9 mouse cellular contexts compared by ENCODE assay signal in the genomic region with DNA sequence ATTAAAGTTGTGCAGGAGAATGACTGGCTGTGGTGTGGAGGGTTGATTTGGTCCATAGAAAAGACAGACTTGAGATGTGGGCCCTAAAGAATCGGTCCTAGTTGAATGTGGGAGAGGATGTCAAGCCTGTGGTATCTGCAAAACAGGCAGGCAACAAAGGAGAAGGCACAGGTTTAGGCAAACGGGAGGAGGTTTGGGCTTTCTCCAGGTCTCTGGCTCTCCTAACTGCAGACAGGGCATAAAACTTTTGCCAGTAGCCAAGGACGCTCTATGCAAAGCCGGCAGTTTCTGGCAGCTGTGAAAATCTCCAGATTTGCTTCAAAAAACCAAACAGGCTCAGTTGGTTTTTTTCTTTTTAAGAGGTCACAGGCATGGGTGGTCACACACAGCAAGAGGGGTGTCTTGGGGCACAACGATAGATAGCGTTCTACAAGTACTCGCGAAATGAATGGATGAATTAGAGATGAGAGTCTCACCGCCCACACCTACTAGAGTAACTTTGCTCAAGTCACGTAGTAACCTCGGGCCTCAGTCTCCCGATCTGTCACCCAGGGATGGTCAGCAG. TPM values are rescaled to one million over a fixed set of nuclear protein-coding genes. Genes with fewer than 3 reads are reported as not detected.
DNase-seq lines count a peak whose midpoint lies in the region; ATAC-seq and TF ChIP-seq lines count a peak whose summit lies in the region.
"Had no signal": no experiment of that assay in that cellular context is flagged by ENCODE, and none has a peak within 500 bp of the region (broad histone marks: within the 10 kb centered on the region; RNA-seq: fewer than 3 reads in every experiment).

No protein-coding gene starts in this region.

- H3K36me3 ChIP-seq in kidney, embryonic 15.5 days: no peaks in the 10 kb centered on the region
- no peaks in the 10 kb centered on the region for H3K36me3 ChIP-seq in embryonic facial prominence, embryonic 14.5 days (ENCODE audit: control insufficient read depth, insufficient read depth, low read length)
- no peaks in the 10 kb centered on the region for H3K36me3 ChIP-seq in intestine, embryonic 15.5 days
- H3K36me3 ChIP-seq in midbrain, postnatal 0 days (ENCODE audit: insufficient read depth, low read length): no peaks in the 10 kb centered on the region

- no peak for TF ChIP-seq CTCF in midbrain, postnatal 0 days (IDR thresholded peaks at IDR 0.05)

- H3K27me3 ChIP-seq in kidney, embryonic 15.5 days: peaks cover 63% of the 10 kb centered on the region
- peaks cover 21% of the 10 kb centered on the region for H3K27me3 ChIP-seq in embryonic facial prominence, embryonic 14.5 days (replicated peaks; ENCODE audit: control insufficient read depth, insufficient read depth, low read length)
- H3K27me3 ChIP-seq in intestine, embryonic 15.5 days (replicated peaks): no peaks in the 10 kb centered on the region
- peaks cover 7% of the 10 kb centered on the region for H3K27me3 ChIP-seq in midbrain, postnatal 0 days (ENCODE audit: insufficient read depth, low read length)

- H3K4me2 ChIP-seq in kidney, embryonic 15.5 days: peak overlapping the region; percentile 97
- peak overlapping the region; percentile 97 for H3K4me2 ChIP-seq in embryonic facial prominence, embryonic 14.5 days (ENCODE audit: low read depth, low read length)
- H3K4me2 ChIP-seq in intestine, embryonic 15.5 days (replicated peaks): peak overlapping the region; percentile 96
- H3K4me2 ChIP-seq in midbrain, postnatal 0 days (ENCODE audit: low read depth, low read length, poor library complexity, severe bottlenecking): peak overlapping the region; percentile 97

- no peak overlapping the region for H3K27ac ChIP-seq in kidney, embryonic 15.5 days
- H3K27ac ChIP-seq in embryonic facial prominence, embryonic 14.5 days (replicated peaks; ENCODE audit: low read depth, low read length): no peak overlapping the region
- H3K27ac ChIP-seq in intestine, embryonic 15.5 days: no peak overlapping the region
- no peak overlapping the region for H3K27ac ChIP-seq in midbrain, postnatal 0 days (ENCODE audit: low read depth, low read length)

- DNase-seq in kidney, adult 11 months: no peak
- no peak for DNase-seq in embryonic facial prominence, embryonic 14.5 days (ENCODE audit: low spot score)
- no peak for DNase-seq in midbrain, postnatal 0 days (ENCODE audit: low spot score)
- DNase-seq in thymus, postnatal 4 days: no peak
- DNase-seq in thymus, adult 18-20 months: no peak
- no peak for DNase-seq in adrenal gland, postnatal 25 days

- H3K9me3 ChIP-seq in kidney, embryonic 15.5 days (replicated peaks): no peaks in the 10 kb centered on the region
- no peaks in the 10 kb centered on the region for H3K9me3 ChIP-seq in embryonic facial prominence, embryonic 14.5 days (ENCODE audit: control insufficient read depth, low read length)
- no peaks in the 10 kb centered on the region for H3K9me3 ChIP-seq in intestine, embryonic 15.5 days
- no peaks in the 10 kb centered on the region for H3K9me3 ChIP-seq in midbrain, postnatal 0 days (ENCODE audit: low read length)

- H3K4me3 ChIP-seq in kidney, embryonic 15.5 days (replicated peaks): peak overlapping the region; percentile 66
- H3K4me3 ChIP-seq in embryonic facial prominence, embryonic 14.5 days (ENCODE audit: low read depth, low read length): peak overlapping the region; percentile 74
- peak overlapping the region; percentile 69 for H3K4me3 ChIP-seq in intestine, embryonic 15.5 days (replicated peaks)
- peak overlapping the region; percentile 64 for H3K4me3 ChIP-seq in midbrain, postnatal 0 days (ENCODE audit: low read depth, low read length)

- peaks cover 31% of the 10 kb centered on the region for H3K4me1 ChIP-seq in kidney, embryonic 15.5 days
- H3K4me1 ChIP-seq in embryonic facial prominence, embryonic 14.5 days (ENCODE audit: control insufficient read depth, insufficient read depth, low read length): peaks cover 14% of the 10 kb centered on the region
- 0 out of 2 replicates have a peak, but pooled peaks cover 7% of the 10 kb centered on the region for H3K4me1 ChIP-seq in intestine, embryonic 15.5 days (replicated peaks)
- no peaks in the 10 kb centered on the region for H3K4me1 ChIP-seq in midbrain, postnatal 0 days (ENCODE audit: insufficient read depth, low read length)

- WGBS in kidney, embryonic 15.5 days: 10% methylated on average over 12 of the region's 12 CpGs
- 16% methylated on average over 12 of the region's 12 CpGs for WGBS in embryonic facial prominence, embryonic 14.5 days
- WGBS in intestine, embryonic 15.5 days: 17% methylated on average over 12 of the region's 12 CpGs
- 7% methylated on average over 12 of the region's 12 CpGs for WGBS in midbrain, postnatal 0 days

- no peak; the same call in 1 of the 2 replicates for ATAC-seq in kidney, embryonic 15.5 days (replicated peaks; ENCODE audit: low FRiP score)
- no peak for ATAC-seq in embryonic facial prominence, embryonic 14.5 days (ENCODE audit: low read depth)
- no peak for ATAC-seq in intestine, embryonic 15.5 days
- no peak for ATAC-seq in midbrain, postnatal 0 days (ENCODE audit: low FRiP score)

- H3K9ac ChIP-seq in kidney, embryonic 15.5 days: peak overlapping the region; percentile 59; the same call in 1 of the 2 replicates
- H3K9ac ChIP-seq in embryonic facial prominence, embryonic 14.5 days (ENCODE audit: low read depth, low read length): peak overlapping the region; percentile 81
- H3K9ac ChIP-seq in intestine, embryonic 15.5 days: peak overlapping the region; percentile 70; the same call in 1 of the 2 replicates
- H3K9ac ChIP-seq in midbrain, postnatal 0 days (replicated peaks; ENCODE audit: low read length, poor library complexity, severe bottlenecking): peak overlapping the region; percentile 61

RNA-seq across cellular contexts. Expression of gene Plce1, which starts 0.7 kb away (rescaled TPM):
- polyA plus RNA-seq in kidney, embryonic 15.5 days (2015; fragmentation: Nextera tagmentation; extraction: Ambion mirVana): 3.6 and 3.9 TPM in 2 replicates
- 8.9 and 10.8 TPM in 2 replicates for polyA plus RNA-seq in embryonic facial prominence, embryonic 14.5 days (2014; fragmentation: Nextera tagmentation; extraction: Ambion mirVana)
- 4.7 and 5.8 TPM in 2 replicates for polyA plus RNA-seq in intestine, embryonic 15.5 days (2015; fragmentation: Nextera tagmentation; extraction: Ambion mirVana)
- 11.8 and 19.5 TPM in 2 replicates for total RNA-seq in midbrain, postnatal 0 days (2014; rRNA removed)
- 3.0 and 3.3 TPM in 2 replicates for polyA plus RNA-seq in midbrain, postnatal 0 days (2015; fragmentation: Nextera tagmentation; extraction: Ambion mirVana)
- total RNA-seq in adrenal gland, postnatal 25 days (2021): 4.0 and 4.7 TPM in 2 replicates
- total RNA-seq: neutrophil, adult 5-6 weeks had no signal
